Comparison of ENCODE assay signal across 9 mouse cellular contexts in genomic region chr13:114964233-114964632, GRCm38 (mm10). TPM values are rescaled to one million over a fixed set of nuclear protein-coding genes. Genes with fewer than 3 reads are reported as not detected.
DNase-seq lines count a peak whose midpoint lies in the region; ATAC-seq and TF ChIP-seq lines count a peak whose summit lies in the region.
"Had no signal": no experiment of that assay in that cellular context is flagged by ENCODE, and none has a peak within 500 bp of the region (broad histone marks: within the 10 kb centered on the region; RNA-seq: fewer than 3 reads in every experiment).

No protein-coding gene starts in this region.

- no peak for TF ChIP-seq POLR2A in brain, embryonic 14.5 days (IDR thresholded peaks at IDR 0.05; ENCODE audit: borderline replicate concordance, extremely low read depth, insufficient read depth, insufficient read length, poor library complexity, severe bottlenecking)

- no peaks in the 10 kb centered on the region for H3K4me1 ChIP-seq in forebrain, embryonic 11.5 days (replicated peaks; ENCODE audit: control insufficient read depth, insufficient read depth, low read length)
- no peaks in the 10 kb centered on the region for H3K4me1 ChIP-seq in heart, embryonic 15.5 days (replicated peaks)
- no peaks in the 10 kb centered on the region for H3K4me1 ChIP-seq in liver, embryonic 11.5 days (replicated peaks; ENCODE audit: control insufficient read depth, insufficient read depth, low read length)
- H3K4me1 ChIP-seq in stomach, embryonic 15.5 days: no peaks in the 10 kb centered on the region
- H3K4me1 ChIP-seq: embryonic facial prominence, embryonic 15.5 days had no signal

- peak; percentile 87 for DNase-seq in brain, embryonic 14.5 days (ENCODE audit: low read depth)
- peak; percentile 83 for DNase-seq in forebrain, embryonic 11.5 days (ENCODE audit: low spot score)
- peak; percentile 82 for DNase-seq in kidney, postnatal 10 days
- peak; percentile 41 for DNase-seq in liver, embryonic 11.5 days (ENCODE audit: low spot score)
- peak; percentile 62 for DNase-seq in neural tube, embryonic 10.5 days (ENCODE audit: extremely low spot score, low spot score)

- no peaks in the 10 kb centered on the region for H3K9me3 ChIP-seq in forebrain, embryonic 11.5 days (ENCODE audit: control insufficient read depth, low read length)
- no peaks in the 10 kb centered on the region for H3K9me3 ChIP-seq in heart, embryonic 15.5 days (replicated peaks)
- H3K9me3 ChIP-seq in liver, embryonic 11.5 days (ENCODE audit: control insufficient read depth, low read length): no peaks in the 10 kb centered on the region
- H3K9me3 ChIP-seq in stomach, embryonic 15.5 days: no peaks in the 10 kb centered on the region
- H3K9me3 ChIP-seq: embryonic facial prominence, embryonic 15.5 days had no signal

- 38% methylated on average over 2 of the region's 2 CpGs for WGBS in forebrain, embryonic 11.5 days
- whole genome bisulfite sequencing in heart, embryonic 15.5 days: 40% methylated on average over 2 of the region's 2 CpGs
- WGBS in liver, embryonic 11.5 days: 29% methylated on average over 2 of the region's 2 CpGs
- 36% methylated on average over 2 of the region's 2 CpGs for WGBS in stomach, embryonic 15.5 days

- peak; percentile 100 for ATAC-seq in CD4-positive, CD25-positive, alpha-beta regulatory T cell, adult 4 months
- ATAC-seq in forebrain, embryonic 11.5 days (replicated peaks; ENCODE audit: low FRiP score): peak; percentile 86
- 0 out of 2 replicates have a peak, but pooled peaks have one; percentile 47 for ATAC-seq in heart, embryonic 15.5 days (replicated peaks; ENCODE audit: insufficient number of reproducible peaks, insufficient read depth, low FRiP score, low read depth)
- peak; percentile 75 for ATAC-seq in liver, embryonic 11.5 days (replicated peaks; ENCODE audit: low FRiP score)
- peak; percentile 65; the same call in 1 of the 2 replicates for ATAC-seq in stomach, embryonic 15.5 days (ENCODE audit: insufficient read depth, low FRiP score, low read depth)

- no peak overlapping the region for H3K27ac ChIP-seq in forebrain, embryonic 11.5 days (ENCODE audit: low read depth, low read length)
- H3K27ac ChIP-seq in heart, embryonic 15.5 days: no peak overlapping the region
- no peak overlapping the region for H3K27ac ChIP-seq in liver, embryonic 11.5 days (ENCODE audit: low read depth, low read length)
- no peak overlapping the region for H3K27ac ChIP-seq in stomach, embryonic 15.5 days
- H3K27ac ChIP-seq: embryonic facial prominence, embryonic 15.5 days had no signal

- H3K4me2 ChIP-seq in forebrain, embryonic 11.5 days (ENCODE audit: low read depth, low read length, severe bottlenecking): no peak overlapping the region
- no peak overlapping the region for H3K4me2 ChIP-seq in heart, embryonic 15.5 days
- H3K4me2 ChIP-seq in liver, embryonic 11.5 days: no peak overlapping the region
- H3K4me2 ChIP-seq in stomach, embryonic 15.5 days: no peak overlapping the region
- H3K4me2 ChIP-seq: embryonic facial prominence, embryonic 15.5 days had no signal

- no peaks in the 10 kb centered on the region for H3K36me3 ChIP-seq in forebrain, embryonic 11.5 days (ENCODE audit: control insufficient read depth, insufficient read depth, low read length)
- H3K36me3 ChIP-seq in heart, embryonic 15.5 days: peaks cover 37% of the 10 kb centered on the region
- H3K36me3 ChIP-seq in liver, embryonic 11.5 days (ENCODE audit: control insufficient read depth, insufficient read depth, low read length): no peaks in the 10 kb centered on the region
- H3K36me3 ChIP-seq in stomach, embryonic 15.5 days: no peaks in the 10 kb centered on the region
- H3K36me3 ChIP-seq: embryonic facial prominence, embryonic 15.5 days had no signal

- H3K27me3 ChIP-seq in forebrain, embryonic 11.5 days (ENCODE audit: control insufficient read depth, insufficient read depth, low read length): no peaks in the 10 kb centered on the region
- no peaks in the 10 kb centered on the region for H3K27me3 ChIP-seq in heart, embryonic 15.5 days
- no peaks in the 10 kb centered on the region for H3K27me3 ChIP-seq in liver, embryonic 11.5 days (replicated peaks; ENCODE audit: control insufficient read depth, insufficient read depth, low read length)
- no peaks in the 10 kb centered on the region for H3K27me3 ChIP-seq in stomach, embryonic 15.5 days (replicated peaks)
- H3K27me3 ChIP-seq: embryonic facial prominence, embryonic 15.5 days had no signal

- H3K9ac ChIP-seq in forebrain, embryonic 11.5 days (ENCODE audit: low read length): no peak overlapping the region
- H3K9ac ChIP-seq in heart, embryonic 15.5 days: no peak overlapping the region
- H3K9ac ChIP-seq in liver, embryonic 11.5 days (ENCODE audit: low read depth, low read length): no peak overlapping the region
- H3K9ac ChIP-seq in stomach, embryonic 15.5 days: no peak overlapping the region
- H3K9ac ChIP-seq: embryonic facial prominence, embryonic 15.5 days had no signal

- TF ChIP-seq CTCF in brain, embryonic 14.5 days (IDR thresholded peaks at IDR 0.05; ENCODE audit: borderline replicate concordance, extremely low read depth, insufficient read depth, insufficient read length): peak; percentile 89

- no peak overlapping the region for H3K4me3 ChIP-seq in forebrain, embryonic 11.5 days (ENCODE audit: low read depth, low read length)
- H3K4me3 ChIP-seq in heart, embryonic 15.5 days: no peak overlapping the region
- no peak overlapping the region for H3K4me3 ChIP-seq in liver, embryonic 11.5 days (ENCODE audit: low read depth, low read length)
- no peak overlapping the region for H3K4me3 ChIP-seq in stomach, embryonic 15.5 days (replicated peaks)
- H3K4me3 ChIP-seq: embryonic facial prominence, embryonic 15.5 days had no signal

RNA-seq across cellular contexts. Expression of gene Itga2, which starts 32.3 kb away (rescaled TPM):
- polyA plus RNA-seq in CD4-positive, CD25-positive, alpha-beta regulatory T cell, adult 4 months (2017; shearing (Covaris generic)): 1 to 10 TPM; 5.8 to 7.8 TPM
- 1.1 and 2.1 TPM in 2 replicates for polyA plus RNA-seq in brain, embryonic 14.5 days (2012; rRNA removed)
- polyA plus RNA-seq in forebrain, embryonic 11.5 days (2014; fragmentation: Nextera tagmentation; extraction: Ambion mirVana): 1.6 and 1.7 TPM in 2 replicates
- polyA plus RNA-seq in heart, embryonic 15.5 days (2015; fragmentation: Nextera tagmentation; extraction: Ambion mirVana): 1.7 and 4.1 TPM in 2 replicates
- polyA plus RNA-seq in liver, embryonic 11.5 days (2014; fragmentation: Nextera tagmentation; extraction: Ambion mirVana): 1.3 TPM in 2 replicates
- polyA plus RNA-seq in stomach, embryonic 15.5 days (2015; fragmentation: Nextera tagmentation; extraction: Ambion mirVana): 8.6 and 9.2 TPM in 2 replicates

Comparison
In these comparisons a context has a peak if more than half of its experiments do, and no peak if none do; other contexts are left out.
1. ATAC-seq: peak in every context shown above with its lines; median percentile 100 in CD4-positive, CD25-positive, alpha-beta regulatory T cell, adult 4 months; 86 in forebrain, embryonic 11.5 days; 75 in liver, embryonic 11.5 days; 65 in stomach, embryonic 15.5 days; 47 in heart, embryonic 15.5 days.